Mouse (Mus musculus) erythroid progenitor cell, adult 5-6 weeks (primary cell): ENCODE results near the gene Gclc. TPM values are rescaled to one million over a fixed set of nuclear protein-coding genes. Genes with fewer than 3 reads are reported as not detected.

Experiments used
- ATAC-seq: replicated peaks from 2 replicates; pipeline ENCODE4 v1.8.0; 2016; ENCODE audit warnings: moderate number of reproducible peaks, mild to moderate bottlenecking, moderate TSS enrichment, inconsistent platforms; ENCODE audit not compliant: poor library complexity, low FRiP score, severe bottlenecking
- total RNA-seq, 2 experiments: library from RNA; stranded (forward) in 1 of 2; stranded (reverse) in 1 of 2; fragments of 150-400 nt in 1 of 2; fragments of 186-747, 209-891 nt in 1 of 2; gene quantifications; 2 replicates each; pipeline versions ENCODE4 v1.2.3 to v1.2.4; 2015 to 2017; ENCODE audit warnings: low replicate concordance in 2 of 2

The Gclc gene
- 250 and 264 TPM in 2 replicates for total RNA-seq (2015; ENCODE audit: low replicate concordance)
- 227 and 234 TPM in 2 replicates for total RNA-seq (2017; ENCODE audit: low replicate concordance)

DNA sequence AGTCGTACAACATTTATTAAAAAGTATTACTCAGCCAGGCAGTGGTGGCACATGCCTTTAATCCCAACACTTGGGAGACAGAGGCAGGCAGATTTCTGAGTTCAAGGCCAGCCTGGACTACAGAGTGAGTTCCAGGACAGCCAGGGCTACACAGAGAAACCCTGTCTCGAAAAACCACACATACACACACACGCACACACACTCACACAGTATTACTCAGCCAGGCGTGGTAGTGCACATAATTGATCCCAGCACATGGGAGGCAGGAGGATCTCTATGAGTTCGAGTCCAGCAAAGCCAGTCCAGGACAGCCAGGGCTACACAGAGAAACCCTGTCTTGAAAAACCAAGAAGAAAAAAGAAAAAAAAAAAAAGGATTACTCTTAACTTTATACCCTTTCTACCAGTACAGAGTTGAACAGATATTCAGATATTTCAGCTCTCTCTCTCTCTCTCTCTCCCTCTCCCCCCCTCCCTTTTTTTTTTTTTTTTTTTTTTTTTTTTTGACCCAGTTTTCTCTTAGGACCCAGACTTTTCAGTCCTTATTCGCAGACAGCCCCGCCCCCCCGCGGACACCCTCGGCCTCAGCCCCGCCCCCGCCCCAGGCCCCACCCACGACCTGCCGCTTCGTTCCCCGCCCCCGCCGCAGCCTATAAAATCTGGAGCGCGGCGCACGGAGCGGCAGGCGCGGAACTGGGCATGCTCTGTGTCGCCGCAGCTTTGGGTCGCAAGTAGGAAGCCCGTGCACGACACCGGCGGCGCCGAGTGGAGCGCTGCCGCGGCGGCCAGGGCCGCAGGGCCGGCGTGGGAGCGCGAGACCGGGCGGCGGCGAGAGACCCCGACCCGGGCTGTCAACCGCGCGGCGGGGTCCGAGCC lies at the start of gene Gclc:
Gclc (plus strand) TSS at position 683 of the 875 bp plus-strand sequence.
- ATAC-seq: peak; percentile 56

DNA sequence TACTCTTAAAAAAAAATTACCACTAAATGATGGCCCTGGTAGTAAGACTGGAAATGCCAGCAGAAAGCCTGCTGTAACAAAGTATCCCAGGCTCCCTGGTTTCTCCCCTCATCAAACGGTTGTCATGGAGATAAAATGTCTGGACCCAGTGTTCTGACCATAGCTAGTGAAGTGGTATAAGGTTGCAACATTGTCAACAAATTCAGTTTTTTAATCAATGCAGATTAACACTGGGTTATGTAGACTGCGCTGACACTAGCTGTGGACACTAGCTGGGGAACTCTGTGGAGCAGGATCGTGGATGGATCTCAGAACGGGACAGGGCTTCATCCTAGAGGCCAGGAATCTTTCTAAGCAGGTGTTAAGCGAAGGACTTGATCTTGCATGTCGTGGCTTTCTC lies 47.8 kb upstream of the Gclc start:
- ATAC-seq: no peak

DNA sequence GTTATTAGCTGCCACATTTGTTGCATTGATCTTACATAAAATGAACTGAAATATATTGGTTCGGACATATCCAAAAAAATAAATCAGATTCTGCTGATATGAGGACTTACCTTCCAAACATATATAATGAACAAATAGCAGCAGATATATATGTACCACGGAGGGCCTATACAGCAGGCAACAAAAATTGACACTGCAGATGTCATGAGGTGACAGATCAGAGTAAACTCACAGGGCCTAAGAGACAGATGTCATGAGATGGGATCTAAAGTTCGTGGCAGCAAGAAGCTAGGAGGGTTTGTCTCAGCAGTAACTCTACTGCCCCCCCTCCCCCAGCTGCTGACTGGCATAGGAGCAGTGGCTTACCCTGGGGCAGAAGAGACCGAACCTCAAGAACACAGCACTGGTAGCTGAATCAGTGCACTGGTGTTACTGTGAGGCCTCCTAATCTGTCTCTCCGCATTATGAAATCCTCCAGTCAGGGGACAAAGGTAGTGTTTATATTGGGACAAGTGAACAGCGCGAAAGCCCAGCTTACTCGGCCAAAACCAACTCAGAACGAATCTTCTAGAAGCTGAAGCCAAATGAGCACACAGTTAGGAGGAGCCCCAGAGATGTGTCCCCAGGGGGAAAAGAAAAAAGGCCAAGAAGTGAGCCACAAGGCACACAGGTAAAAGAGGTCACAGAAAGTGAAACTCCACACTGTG lies 46.7 kb upstream of the Gclc start:
- no peak for ATAC-seq

DNA sequence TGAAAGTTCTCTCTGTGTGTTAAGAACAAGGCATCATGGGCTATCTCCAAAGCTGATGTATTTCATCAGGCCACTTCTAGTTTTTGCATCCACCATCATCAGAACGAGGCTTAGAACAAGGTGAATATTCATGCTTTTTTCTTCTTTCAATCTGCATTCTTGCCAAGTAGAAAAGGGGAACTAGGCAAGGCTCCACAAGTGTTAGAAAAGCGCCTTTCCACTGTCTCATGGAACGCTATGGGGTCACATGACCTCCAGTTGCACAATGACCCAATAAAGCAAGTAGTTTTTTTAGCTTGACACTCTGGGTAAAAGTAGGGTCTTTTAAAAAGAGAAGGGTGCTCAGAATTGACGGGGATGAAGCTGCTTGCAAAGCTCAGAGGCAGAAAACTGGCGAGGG lies 45.4 kb upstream of the Gclc start:
- no peak for ATAC-seq

DNA sequence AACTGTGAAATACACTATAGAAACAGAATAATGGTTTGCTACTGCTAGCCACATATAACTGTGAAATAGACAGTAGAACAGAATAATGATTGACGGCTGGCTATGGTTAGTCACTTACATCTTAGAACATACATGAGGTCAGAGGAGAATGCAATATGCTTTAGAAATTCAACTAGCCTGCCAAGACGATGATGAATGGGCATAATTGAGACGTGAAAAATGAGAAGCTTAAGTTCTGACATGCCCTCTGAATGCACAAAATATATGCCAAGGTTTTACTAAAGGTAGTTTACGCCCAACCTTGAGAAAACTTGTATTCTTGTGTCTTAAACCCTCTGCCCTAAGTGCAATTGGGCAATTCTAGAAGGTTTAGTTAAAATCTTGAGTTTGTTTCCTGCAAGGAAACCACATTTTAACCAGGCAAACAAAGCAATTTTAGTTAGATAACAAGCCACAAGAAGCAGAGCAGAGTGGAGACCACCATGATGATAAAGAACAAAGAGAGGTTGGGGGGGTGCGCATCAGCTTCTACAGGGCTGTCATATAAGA lies 43.2 kb upstream of the Gclc start:
- no peak for ATAC-seq

DNA sequence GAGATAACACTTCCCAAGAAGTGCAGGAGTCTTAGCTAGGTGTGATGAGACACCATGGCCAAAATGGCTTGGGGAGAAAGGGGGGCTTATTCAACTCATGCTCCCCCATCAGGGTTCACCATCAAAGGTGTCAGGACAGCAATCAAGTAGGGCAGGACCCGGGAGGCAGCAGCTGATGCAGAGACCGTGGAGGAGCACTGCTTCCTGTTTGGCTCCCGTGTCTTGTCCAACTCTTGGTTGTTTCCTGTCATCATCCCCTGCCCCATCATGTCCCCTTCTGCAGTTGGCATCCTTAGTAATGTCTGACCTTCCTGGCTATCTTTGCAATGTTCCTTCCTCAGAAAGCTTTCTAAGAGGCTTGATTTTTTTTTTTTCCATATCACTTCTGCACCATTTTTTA lies 41.5 kb upstream of the Gclc start:
- ATAC-seq: no peak

DNA sequence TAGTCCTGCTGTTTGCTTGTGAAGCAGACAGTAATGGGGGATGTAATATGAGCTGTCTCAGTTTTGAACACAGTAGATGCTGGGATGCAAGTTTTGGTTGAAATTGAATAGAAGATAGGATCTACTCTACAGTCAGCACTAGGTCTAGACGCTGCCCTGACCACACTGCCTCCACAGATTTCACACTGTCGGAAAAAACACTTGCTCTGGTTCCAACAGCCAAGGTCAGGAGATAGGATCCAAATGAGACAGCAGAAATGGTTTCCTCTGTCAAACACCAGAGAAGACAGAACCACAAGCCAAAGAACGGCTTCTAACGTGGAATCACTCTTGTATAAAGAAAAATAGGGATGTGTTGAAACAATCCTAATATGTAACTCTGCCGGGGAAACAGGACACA lies 41.0 kb upstream of the Gclc start:
- ATAC-seq: no peak

DNA sequence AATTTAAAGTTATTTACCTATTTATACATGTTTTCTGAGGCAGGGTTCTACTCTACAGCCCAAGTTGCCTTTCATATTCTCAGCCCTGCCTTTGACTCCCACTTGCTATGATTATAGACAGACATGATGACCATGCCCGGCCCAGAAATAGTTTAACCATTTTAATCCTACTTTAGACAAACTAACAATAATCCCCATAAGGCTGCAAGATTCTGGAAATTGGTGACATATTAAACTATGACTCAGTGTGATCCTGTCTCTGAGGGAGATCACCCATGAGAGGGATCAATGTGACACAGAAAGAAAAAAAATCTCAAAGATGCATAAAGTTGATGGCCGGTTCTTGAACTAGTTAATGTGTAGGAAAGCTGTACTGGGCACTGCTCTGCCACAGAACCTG lies 39.1 kb upstream of the Gclc start:
- ATAC-seq: no peak

DNA sequence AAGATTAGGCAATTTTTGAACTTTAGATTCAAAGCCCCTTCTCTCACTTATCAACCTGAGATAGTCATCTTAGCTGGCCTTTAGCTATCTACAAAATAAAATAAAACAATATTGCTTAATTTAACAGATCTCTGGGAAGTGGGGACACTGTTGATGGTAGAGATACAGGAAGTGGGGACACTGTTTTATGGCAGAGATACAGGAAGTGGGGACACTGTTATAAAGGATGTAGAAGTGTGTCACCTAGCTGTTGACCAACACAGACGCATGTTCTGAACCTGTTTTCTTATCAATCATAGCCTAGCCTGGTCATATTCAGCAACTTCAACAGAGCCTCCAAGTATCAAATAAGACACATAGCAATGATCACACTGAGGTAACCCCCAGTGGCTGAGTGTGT lies 38.3 kb upstream of the Gclc start:
- ATAC-seq: no peak

DNA sequence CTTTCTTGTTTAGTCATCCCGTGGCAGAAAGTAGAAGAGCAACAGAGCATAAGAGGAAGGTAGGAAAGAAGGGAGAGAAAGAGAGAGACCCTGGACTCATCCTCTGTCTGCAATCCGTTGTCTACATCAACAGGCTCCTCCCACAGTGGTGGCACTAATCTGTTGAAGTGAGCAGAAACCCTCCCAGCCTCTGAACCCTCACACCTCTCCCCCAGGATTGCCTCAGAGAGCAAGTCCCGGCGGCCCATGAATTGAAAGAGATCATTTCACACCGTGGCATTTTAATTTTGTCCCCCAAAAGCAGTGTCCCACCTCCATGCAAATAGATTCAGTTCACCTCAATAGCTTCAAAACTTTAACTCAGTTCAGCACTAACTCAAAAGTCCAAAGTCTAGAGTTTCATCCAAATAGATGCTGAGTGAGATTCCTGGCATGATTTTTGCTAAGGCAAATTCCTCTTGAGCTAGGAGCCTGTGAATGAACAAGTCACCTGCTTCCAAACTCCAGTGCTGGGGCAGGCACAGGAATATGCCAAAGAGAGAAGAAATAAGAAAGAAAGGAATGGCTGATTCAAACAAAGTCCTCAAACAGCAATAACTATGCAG lies 36.4 kb upstream of the Gclc start:
- ATAC-seq: no peak

DNA sequence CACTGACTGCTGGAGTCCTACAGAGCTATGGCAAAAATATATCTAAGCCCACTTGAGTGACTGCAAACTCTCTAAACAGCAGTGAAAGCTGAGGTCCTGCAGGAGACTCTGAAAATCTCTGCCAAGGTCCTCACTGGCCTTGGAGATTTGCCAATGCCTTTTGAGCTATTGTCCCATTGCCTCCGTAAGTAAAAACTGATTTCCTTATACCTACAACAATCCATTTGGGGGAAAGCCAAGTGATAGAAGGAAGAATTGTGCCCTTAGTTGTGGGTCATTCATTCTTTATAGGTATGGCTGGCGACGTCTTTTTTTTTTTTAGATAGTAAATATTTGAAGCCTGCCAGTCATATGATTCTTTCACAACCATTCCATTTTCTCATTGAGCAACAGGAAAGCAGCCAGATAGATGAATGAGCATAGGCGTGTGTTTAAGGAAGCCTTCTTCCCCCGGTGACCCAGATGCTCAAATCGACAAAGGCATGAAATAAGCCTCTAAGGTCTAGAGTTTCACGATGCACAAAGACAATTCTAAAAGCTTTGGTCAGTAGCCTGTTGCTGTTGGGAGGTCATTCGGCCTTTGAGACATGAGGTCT lies 35.4 kb upstream of the Gclc start:
- no peak for ATAC-seq

DNA sequence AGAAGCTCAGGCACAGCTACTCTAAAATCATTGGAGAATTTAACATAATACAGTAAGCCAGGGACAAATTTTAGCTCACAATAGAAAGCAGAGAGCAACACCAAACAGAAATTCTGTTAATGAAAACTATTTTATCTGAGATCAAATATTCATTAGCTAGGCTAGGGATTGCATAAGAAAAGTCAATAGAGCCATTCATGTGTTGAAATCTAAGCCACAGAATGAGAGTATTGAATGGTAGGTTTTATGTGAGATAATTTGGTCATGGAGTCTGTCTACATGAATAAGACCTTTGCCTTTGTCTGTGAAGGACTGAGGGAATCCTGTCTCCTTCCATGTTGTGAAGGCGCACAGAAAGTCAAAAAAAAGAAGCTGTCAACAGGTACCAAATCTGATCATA lies 34.7 kb upstream of the Gclc start:
- no peak for ATAC-seq

DNA sequence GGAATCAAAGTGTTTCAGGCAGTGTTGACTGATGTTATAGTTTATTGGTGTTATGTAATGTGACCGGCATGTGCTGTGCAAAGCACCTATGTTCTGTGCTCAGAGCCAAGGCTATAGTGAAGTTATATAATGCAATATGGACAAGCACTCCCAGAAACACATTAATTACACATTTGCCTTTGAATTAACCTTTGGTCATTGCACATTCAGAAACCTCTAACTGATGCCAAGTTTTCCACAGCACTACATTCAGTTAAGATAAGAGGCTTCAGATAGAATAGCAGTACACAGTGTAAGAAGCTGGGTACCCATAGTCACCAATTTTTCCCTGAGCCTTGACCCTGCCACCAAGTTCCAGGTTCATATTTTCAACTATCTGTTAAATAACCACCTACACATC lies 32.0 kb upstream of the Gclc start:
- no peak for ATAC-seq

DNA sequence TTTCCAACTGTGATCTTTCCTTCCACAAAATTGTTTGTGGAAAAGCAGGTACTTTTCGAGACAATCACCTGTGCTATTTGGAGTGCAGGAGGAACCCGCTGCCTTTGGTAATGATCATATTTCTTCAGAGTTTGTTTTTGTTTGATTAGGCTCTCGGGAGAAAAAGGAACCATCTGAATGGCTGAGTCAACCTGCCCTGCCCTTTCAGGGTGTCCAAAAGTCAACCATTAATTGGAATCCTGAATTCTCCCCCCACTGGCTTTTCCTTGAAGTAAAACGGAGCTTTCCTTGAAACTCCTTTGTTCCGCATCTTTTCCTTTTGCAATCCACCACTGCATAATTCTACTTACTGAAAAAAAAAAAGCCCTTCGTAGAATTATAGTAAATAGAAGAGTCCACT lies 30.1 kb upstream of the Gclc start:
- ATAC-seq: no peak

DNA sequence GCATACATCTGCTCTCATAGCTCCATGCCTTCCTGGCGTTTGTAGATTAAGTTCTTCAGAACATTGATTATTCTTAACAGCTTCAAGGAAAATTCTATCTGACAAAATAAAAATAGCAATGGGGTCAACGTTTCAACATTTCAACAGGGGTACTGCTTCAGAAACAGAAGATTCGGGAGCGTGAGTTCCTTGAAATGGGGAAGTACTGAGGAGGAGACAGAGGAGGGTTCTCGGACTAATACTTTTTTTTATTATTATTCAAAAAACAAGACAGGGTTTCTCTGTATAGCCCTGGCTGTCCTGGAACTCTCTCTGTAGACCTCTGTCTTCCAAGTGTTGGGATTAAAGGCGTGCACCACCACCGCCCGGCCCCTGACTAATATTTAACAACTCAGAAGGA lies 28.9 kb upstream of the Gclc start:
- ATAC-seq: no peak

DNA sequence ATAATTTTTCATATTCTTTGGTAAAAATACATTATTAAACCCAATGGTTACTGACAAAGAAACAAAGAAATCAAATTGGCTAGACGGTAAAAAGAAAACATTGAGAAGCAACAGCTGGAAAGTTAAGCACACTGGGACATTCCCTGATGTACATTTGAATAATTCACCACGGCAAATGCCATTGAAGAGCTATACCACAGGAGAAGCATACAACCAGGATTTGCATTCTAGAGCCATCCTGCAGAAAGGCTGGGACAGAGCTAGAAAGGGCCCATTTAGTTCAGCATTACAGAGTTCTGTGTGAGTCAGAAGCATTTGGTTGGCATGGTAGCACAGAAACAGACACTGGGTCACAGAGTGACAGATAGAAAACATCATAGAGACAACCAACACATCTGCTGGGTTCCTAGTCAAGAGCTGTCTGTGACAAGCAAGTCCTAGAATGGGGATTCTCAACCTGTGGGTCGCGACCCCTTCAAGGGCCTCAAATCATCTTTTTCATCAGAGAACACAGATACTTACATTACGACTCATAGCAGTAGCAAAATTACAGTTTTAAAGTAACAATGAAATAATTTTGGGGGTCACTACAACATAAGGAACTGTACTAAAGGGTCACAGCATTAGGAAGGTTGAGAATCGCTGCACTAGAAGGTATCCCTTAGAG lies 28.2 kb upstream of the Gclc start:
- ATAC-seq: no peak

DNA sequence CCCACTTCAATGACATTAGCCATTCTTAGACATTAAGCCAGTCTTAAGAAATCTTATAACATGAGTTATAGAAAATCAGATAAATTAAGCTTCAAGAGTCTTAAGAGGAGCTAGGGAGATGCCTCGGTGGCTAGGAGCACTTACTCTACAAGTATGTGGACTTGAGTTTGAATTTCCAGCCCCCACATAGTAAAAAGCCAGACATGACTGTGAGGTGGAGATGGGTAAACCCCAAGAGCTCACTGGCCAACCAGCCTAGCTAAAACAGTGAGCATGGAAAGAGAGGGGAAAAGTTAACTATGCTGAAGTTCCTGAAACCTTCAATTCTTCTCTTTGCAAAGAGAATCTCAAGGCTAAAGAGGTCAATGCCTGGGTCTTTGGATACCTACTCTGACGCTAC lies 27.3 kb upstream of the Gclc start:
- no peak for ATAC-seq

DNA sequence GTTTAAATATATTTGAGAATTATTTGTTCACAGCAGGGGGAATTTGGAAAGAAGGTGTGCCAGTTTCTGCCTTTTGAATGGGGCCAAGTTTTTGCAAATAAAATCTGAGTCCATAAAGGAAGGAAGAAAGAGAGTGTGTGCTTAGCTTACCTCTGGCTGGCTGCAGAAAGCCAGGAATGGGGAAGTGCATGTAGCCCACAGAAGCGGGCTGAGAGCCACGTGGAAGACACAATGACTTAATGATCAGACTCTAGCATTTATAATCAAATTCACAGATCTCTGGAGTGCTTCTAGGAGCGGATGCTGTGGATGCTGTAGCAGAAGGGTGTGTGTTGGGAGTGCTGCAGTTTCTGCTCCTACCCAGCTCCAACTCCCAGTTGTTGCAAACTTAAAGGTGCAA lies 22.3 kb upstream of the Gclc start:
- ATAC-seq: no peak

DNA sequence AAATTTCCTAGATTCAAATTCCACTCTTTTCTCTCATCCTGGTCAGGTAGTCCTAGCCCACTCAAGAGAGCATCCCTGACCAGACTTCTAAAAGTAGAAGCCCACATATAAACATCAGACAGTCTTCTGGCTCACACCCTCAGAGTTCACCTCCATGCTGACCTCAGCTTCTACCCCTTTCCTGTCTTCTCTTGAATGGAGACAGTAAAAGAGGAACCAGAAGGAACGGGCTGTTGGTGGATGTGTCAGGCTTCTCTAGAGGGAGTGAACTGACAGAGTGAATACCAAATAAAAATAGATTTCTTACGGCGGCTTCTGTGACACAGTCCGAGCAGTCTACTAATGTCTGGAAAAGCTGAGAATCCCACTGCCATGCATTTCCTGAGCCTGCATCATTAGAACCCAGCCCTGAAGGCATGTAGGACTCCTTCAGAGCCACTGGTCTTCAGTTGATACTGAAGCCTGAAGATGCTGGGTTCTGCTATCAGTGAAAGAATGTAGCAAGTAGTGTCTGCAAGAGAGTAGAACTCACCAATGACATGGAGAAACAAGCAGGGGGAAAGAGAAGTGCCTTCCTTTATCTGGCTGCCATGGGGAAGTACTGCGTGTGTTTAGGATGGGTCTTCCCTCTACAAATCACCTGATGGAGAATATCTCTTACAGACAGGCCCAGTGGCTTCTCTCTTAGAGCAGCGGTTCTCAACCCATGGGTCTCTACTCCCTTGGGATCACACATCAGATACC lies 16.9 kb upstream of the Gclc start:
- ATAC-seq: no peak
